Mouse (Mus musculus) CH12.LX (cell line): ENCODE data around the gene 9930022D16Rik. TPM values are rescaled to one million over a fixed set of nuclear protein-coding genes. Genes with fewer than 3 reads are reported as not detected.

Experiments
- DNase-seq: peaks from one replicate; pipeline ENCODE4 v3.0.0-alpha.2; 2013; ENCODE audit errors: extremely low read depth
- H3K27ac ChIP-seq: 2 replicates; pipeline ENCODE4 v1.5.1; 2012; ENCODE audit warnings: low read depth, mild to moderate bottlenecking, control low read depth, moderate library complexity; ENCODE audit not compliant: insufficient read depth
- H3K27me3 ChIP-seq: replicated peaks from 2 replicates; pipeline ENCODE3; 2012; ENCODE audit warnings: inconsistent platforms
- H3K36me3 ChIP-seq, 2 experiments: replicated peaks in 1 of 2; 2 replicates each; pipeline versions ENCODE3 to v1.6.1; 2012; ENCODE audit warnings: inconsistent platforms in 1 of 2, low read length in 1 of 2, mild to moderate bottlenecking in 1 of 2, mixed read lengths in 1 of 2, moderate library complexity in 1 of 2; ENCODE audit not compliant: control insufficient read depth in 1 of 2, insufficient read depth in 1 of 2
- H3K4me1 ChIP-seq, 2 experiments: 2 replicates each; pipeline ENCODE4 v1.6.1; 2012; ENCODE audit warnings: inconsistent platforms in 1 of 2, moderate library complexity in 1 of 2; ENCODE audit not compliant: insufficient read depth in 2 of 2, control insufficient read depth in 1 of 2
- H3K4me2 ChIP-seq: 2 replicates; pipeline ENCODE4 v1.6.1; 2012; ENCODE audit warnings: low read depth, mild to moderate bottlenecking, control low read depth; ENCODE audit not compliant: poor library complexity, insufficient read depth, severe bottlenecking
- H3K4me3 ChIP-seq, 3 experiments: fragments of 150-350 bp in 1 of 3; sonication (generic) in 1 of 3; replicated peaks in 1 of 3; 2 replicates each; pipeline versions ENCODE3 to v1.5.1; 2011 to 2012; ENCODE audit warnings: low read depth in 2 of 3, low read length in 2 of 3, mild to moderate bottlenecking in 2 of 3, moderate library complexity in 2 of 3, control low read depth in 1 of 3, improper control_type of control experiment in 1 of 3, inconsistent platforms in 1 of 3, mixed read lengths in 1 of 3; ENCODE audit not compliant: poor library complexity in 1 of 3
- H3K79me2 ChIP-seq: replicated peaks from 2 replicates; pipeline ENCODE4 v1.6.1; 2012; ENCODE audit warnings: mild to moderate bottlenecking, moderate library complexity; ENCODE audit not compliant: control insufficient read depth, poor library complexity, insufficient read depth, severe bottlenecking; ENCODE audit errors: extremely low read depth
- H3K9ac ChIP-seq: 2 replicates; pipeline ENCODE4 v1.6.1; 2012; ENCODE audit warnings: low read depth, mild to moderate bottlenecking, control low read depth, moderate library complexity; ENCODE audit not compliant: insufficient read depth
- H3K9me3 ChIP-seq: replicated peaks from 2 replicates; pipeline ENCODE3; 2012; ENCODE audit warnings: low read length, inconsistent platforms, mixed read lengths
- BHLHE40 ChIP-seq: IDR thresholded peaks from 2 replicates; pipeline ENCODE4 v1.6.1; 2011; ENCODE audit warnings: mild to moderate bottlenecking, low read depth, low read length, improper control_type of control experiment
- CHD1 ChIP-seq: IDR thresholded peaks from 2 replicates; pipeline ENCODE4 v1.6.1; 2012; ENCODE audit warnings: low read depth, low read length, improper control_type of control experiment, inconsistent platforms
- CHD2 ChIP-seq: IDR thresholded peaks from 2 replicates; pipeline ENCODE4 v1.6.1; 2011; ENCODE audit warnings: low read length, improper control_type of control experiment
- CTCF ChIP-seq, 2 experiments: IDR thresholded peaks in 1 of 2; conservative IDR thresholded peaks in 1 of 2; 2 replicates each; pipeline ENCODE4 v1.5.1; 2011 to 2012; ENCODE audit warnings: low read depth in 2 of 2, low read length in 2 of 2, improper control_type of control experiment in 1 of 2, inconsistent platforms in 1 of 2, mild to moderate bottlenecking in 1 of 2, moderate library complexity in 1 of 2
- E2F4 ChIP-seq: IDR thresholded peaks from 2 replicates; pipeline ENCODE4 v1.6.1; 2011; ENCODE audit warnings: low read depth, low read length, improper control_type of control experiment; ENCODE audit not compliant: insufficient replicate concordance
- EP300 ChIP-seq: IDR thresholded peaks from 2 replicates; pipeline ENCODE4 v1.6.1; 2011; ENCODE audit warnings: low read length, improper control_type of control experiment
- ETS1 ChIP-seq: conservative IDR thresholded peaks from 2 replicates; pipeline ENCODE4 v1.6.1; 2012; ENCODE audit warnings: low read depth, mild to moderate bottlenecking, inconsistent platforms, low read length, improper control_type of control experiment, moderate library complexity
- IRF4 ChIP-seq: IDR thresholded peaks from 2 replicates; pipeline ENCODE4 v1.6.1; 2014; ENCODE audit warnings: low read depth, mild to moderate bottlenecking, inconsistent platforms, low read length, improper control_type of control experiment
- JUN ChIP-seq: IDR thresholded peaks from 2 replicates; pipeline ENCODE4 v1.6.1; 2011; ENCODE audit warnings: low read depth, mild to moderate bottlenecking, low read length, improper control_type of control experiment, moderate library complexity; ENCODE audit not compliant: insufficient read depth
- KAT2A ChIP-seq: IDR thresholded peaks from 2 replicates; pipeline ENCODE4 v1.6.1; 2012; ENCODE audit warnings: low read length, improper control_type of control experiment, inconsistent platforms; ENCODE audit not compliant: insufficient replicate concordance
- MAX ChIP-seq: IDR thresholded peaks from 2 replicates; pipeline ENCODE4 v1.6.1; 2011; ENCODE audit warnings: low read length, improper control_type of control experiment
- MEF2A ChIP-seq: IDR thresholded peaks from 2 replicates; pipeline ENCODE4 v1.6.1; 2014; ENCODE audit warnings: low read depth, mild to moderate bottlenecking, inconsistent platforms, low read length, improper control_type of control experiment, borderline replicate concordance
- MXI1 ChIP-seq: IDR thresholded peaks from 2 replicates; pipeline ENCODE4 v1.6.1; 2011; ENCODE audit warnings: mild to moderate bottlenecking, low read depth, low read length, improper control_type of control experiment
- NELFE ChIP-seq: IDR thresholded peaks from 2 replicates; pipeline ENCODE4 v1.6.1; 2011; ENCODE audit warnings: low read depth, low read length, improper control_type of control experiment
- PAX5 ChIP-seq: IDR thresholded peaks from 2 replicates; pipeline ENCODE4 v1.6.1; 2012; ENCODE audit warnings: low read length, inconsistent platforms, mixed read lengths
- RAD21 ChIP-seq: IDR thresholded peaks from 2 replicates; pipeline ENCODE4 v1.6.1; 2011; ENCODE audit warnings: low read depth, mild to moderate bottlenecking, low read length, improper control_type of control experiment, moderate library complexity
- SIN3A ChIP-seq: IDR thresholded peaks from 2 replicates; pipeline ENCODE4 v1.6.1; 2012; ENCODE audit warnings: low read length, improper control_type of control experiment, inconsistent platforms
- UBTF ChIP-seq: IDR thresholded peaks from 2 replicates; pipeline ENCODE4 v1.6.1; 2012; ENCODE audit warnings: low read depth, mild to moderate bottlenecking, inconsistent platforms, low read length, improper control_type of control experiment, moderate library complexity
- USF1 ChIP-seq: IDR thresholded peaks from 2 replicates; pipeline ENCODE4 v1.6.1; 2014; ENCODE audit warnings: low read depth, mild to moderate bottlenecking, inconsistent platforms, low read length, improper control_type of control experiment
- USF2 ChIP-seq: conservative IDR thresholded peaks from 2 replicates; pipeline ENCODE4 v1.6.1; 2011; ENCODE audit warnings: low read depth, low read length, improper control_type of control experiment
- ZKSCAN1 ChIP-seq: IDR thresholded peaks from 2 replicates; pipeline ENCODE4 v1.6.1; 2012; ENCODE audit warnings: low read depth, inconsistent platforms, low read length, improper control_type of control experiment, borderline replicate concordance
- ZMIZ1 ChIP-seq: IDR thresholded peaks from 2 replicates; pipeline ENCODE4 v1.6.1; 2012; ENCODE audit warnings: low read depth, mild to moderate bottlenecking, inconsistent platforms, low read length, improper control_type of control experiment
- ZNF384 ChIP-seq: IDR thresholded peaks from 2 replicates; pipeline ENCODE4 v1.6.1; 2012; ENCODE audit warnings: low read depth, low read length, improper control_type of control experiment, inconsistent platforms
- dilution Hi-C: fragments of 300-500 bp; cut with MboI; formaldehyde crosslinking; loops from 2 replicates; pipeline ENCODE4 v1.14.3; 2020; ENCODE audit warnings: low sequenced_read_pairs; ENCODE audit not compliant: extremely low pct_unique_long_range_greater_than_20kb, extremely low pct_ligation_motif_present
- in situ Hi-C: fragments of 300-500 bp; cut with MboI; formaldehyde crosslinking; loops from 3 replicates; pipeline ENCODE4 v1.14.3; 2019; ENCODE audit warnings: low sequenced_read_pairs, low pct_ligation_motif_present, low pct_unique_long_range_greater_than_20kb, mixed read lengths
- polyA plus RNA-seq: library from polyadenylated mRNA; unstranded; fragments of >175 nt; gene quantifications from 2 replicates; pipeline ENCODE4 v1.2.1, GENCODE M21; 2012; ENCODE audit warnings: low read depth; ENCODE audit not compliant: insufficient read length
- total RNA-seq, 2 experiments: library from RNA; depleted of rRNA; stranded (reverse); fragments of 300-350 nt in 1 of 2; fragments of >200 nt in 1 of 2; gene quantifications; 2 replicates each; pipeline ENCODE4 v1.2.3; 2012 to 2014

Gene 9930022D16Rik
- total and polyA plus RNA-seq, 3 experiments: 0.08 TPM; not detected in 1

GRCm38 (mm10) chr11:109427353-109427752 lies 13.6 kb downstream of the 9930022D16Rik start:
- no peak for DNase-seq
- dilution Hi-C loops (no loop called here), in situ Hi-C loops (loop anchor here (5.0 kb wide), 1 partner anchor 95 kb away; no protein-coding TSS in a partner anchor)
- Histone ChIP-seq H3K36me3 (peaks cover 18 to 25% of the 10 kb centered on the region in 2 experiments), H3K4me2 (peak overlapping the region; percentile 89), H3K4me1 (peaks cover 18 to 41% of the 10 kb centered on the region in 2 experiments), H3K27me3 (no peaks in the 10 kb centered on the region), H3K27ac (no peak overlapping the region), H3K9ac (peak overlapping the region; percentile 76; the same call in 1 of the 2 replicates), H3K79me2 (no peaks in the 10 kb centered on the region; the same call in 1 of the 2 replicates), H3K4me3 (no peak overlapping the region), H3K9me3 (peaks cover 4% of the 10 kb centered on the region)
- TF ChIP-seq ZNF384 (peak; percentile 71; the same call in 1 of the 2 replicates), SIN3A (no peak)

- Histone ChIP-seq H3K9ac (no peak overlapping the region), H3K79me2 (no peaks in the 10 kb centered on the region), H3K4me1 (peaks cover 27 to 55% of the 10 kb centered on the region in 2 experiments), H3K27ac (no peak overlapping the region), H3K36me3 (peaks cover 18 to 57% of the 10 kb centered on the region in 2 experiments), H3K9me3 (no peaks in the 10 kb centered on the region), H3K4me2 (no peak overlapping the region), H3K4me3 (peak overlapping the region in 1 of 3 experiments; percentile 26), H3K27me3 (no peaks in the 10 kb centered on the region)
- dilution Hi-C loops: no loop called here
- TF ChIP-seq MAX (0 out of 2 replicates have a peak, but pooled peaks have one; percentile 40), USF2 (no peak), CTCF (conservative IDR thresholded peaks at IDR 0.05 in 1 of 2, IDR thresholded peaks at IDR 0.05 in 1 of 2; ENCODE audit: low read depth in 2 of 2, low read length in 2 of 2) (peak in 1 of 2 experiments; percentile 36; a peak in 2 of 4 replicates), KAT2A (no peak), BHLHE40 (peak; percentile 88), RAD21 (peak; percentile 17), ETS1 (peak; percentile 74), IRF4 (0 out of 2 replicates have a peak, but pooled peaks have one; percentile 9), MXI1 (peak; percentile 19; the same call in 1 of the 2 replicates)
- DNase-seq: peak; percentile 51
- in situ Hi-C loops: no loop called here
Measured at GRCm38 (mm10) chr11:109434233-109434798, 20.6 kb downstream of the 9930022D16Rik start.

- H3K27me3 ChIP-seq: no peaks in the 10 kb centered on the region
Measured at GRCm38 (mm10) chr11:109436889-109437288, 23.2 kb downstream of the 9930022D16Rik start.

More at GRCm38 (mm10) chr11:109436889-109437288, 23.2 kb downstream of the 9930022D16Rik start:
- no peaks in the 10 kb centered on the region for H3K79me2 ChIP-seq
- DNase-seq: no peak
- H3K4me1 ChIP-seq: peaks cover 25 to 60% of the 10 kb centered on the region in 2 experiments
- H3K9ac ChIP-seq: no peak overlapping the region
- no peak overlapping the region for H3K4me2 ChIP-seq
- no peaks in the 10 kb centered on the region for H3K9me3 ChIP-seq
- peaks cover 3 to 40% of the 10 kb centered on the region in 2 experiments for H3K36me3 ChIP-seq
- in situ Hi-C loops: no loop called here
- dilution Hi-C loops: no loop called here
- H3K27ac ChIP-seq: no peak overlapping the region
- TF ChIP-seq JUN (no peak), NELFE (no peak), ZMIZ1 (no peak), CHD2 (no peak), PAX5 (no peak), CTCF (conservative IDR thresholded peaks at IDR 0.05 in 1 of 2, IDR thresholded peaks at IDR 0.05 in 1 of 2; ENCODE audit: low read depth in 2 of 2, low read length in 2 of 2) (no peak), ZKSCAN1 (no peak), UBTF (no peak), SIN3A (no peak), MEF2A (no peak), USF1 (no peak), CHD1 (no peak), E2F4 (no peak), EP300 (no peak)
- no peak overlapping the region for H3K4me3 ChIP-seq
